ENCODE assay signal across 22 mouse cellular contexts in genomic region chr13:60004611-60005010, GRCm38 (mm10).
DNase-seq lines count a peak whose midpoint lies in the region; ATAC-seq and TF ChIP-seq lines count a peak whose summit lies in the region.
"Had no signal": no experiment of that assay in that cellular context is flagged by ENCODE, and none has a peak within 500 bp of the region (broad histone marks: within the 10 kb centered on the region; RNA-seq: fewer than 3 reads in every experiment).

No protein-coding gene starts in this region.

- peak; percentile 66 for DNase-seq in heart, adult 11 months
- no peak for DNase-seq in heart, postnatal 4 days
- DNase-seq in midbrain, embryonic 11.5 days (ENCODE audit: low spot score, missing footprints) = peak; percentile 51
- DNase-seq in midbrain, embryonic 14.5 days = no peak
- no peak for DNase-seq in limb, embryonic 10.5 days (ENCODE audit: low spot score)
- DNase-seq in cerebellum, adult 11-12 months = no peak
- no peak for DNase-seq in hindbrain, embryonic 10.5 days (ENCODE audit: low spot score)
- DNase-seq: adrenal gland, adult 2 months; adrenal gland, adult 8-10 months; adrenal gland, postnatal 10 days; adrenal gland, postnatal 14 days; adrenal gland, postnatal 25 days; adrenal gland, postnatal 36 days; B cell, adult 2 months; cerebellum, adult 11 months; cerebellum, adult 18-20 months had no signal

- H3K36me3 ChIP-seq in midbrain, embryonic 11.5 days (ENCODE audit: control insufficient read depth, insufficient read depth, low read length) = no peaks in the 10 kb centered on the region
- no peaks in the 10 kb centered on the region for H3K36me3 ChIP-seq in midbrain, embryonic 14.5 days (ENCODE audit: control insufficient read depth, insufficient read depth, low read length)
- no peaks in the 10 kb centered on the region for H3K36me3 ChIP-seq in limb, embryonic 10.5 days
- H3K36me3 ChIP-seq in myocyte (ENCODE audit: control insufficient read depth, insufficient read depth) = no peaks in the 10 kb centered on the region
- no peaks in the 10 kb centered on the region for H3K36me3 ChIP-seq in hindbrain, embryonic 10.5 days
- H3K36me3 ChIP-seq: G1E had no signal

- no peak overlapping the region for H3K4me2 ChIP-seq in midbrain, embryonic 11.5 days
- H3K4me2 ChIP-seq in midbrain, embryonic 14.5 days (ENCODE audit: low read length) = no peak overlapping the region
- no peak overlapping the region for H3K4me2 ChIP-seq in myocyte (ENCODE audit: low read depth)

- H3K4me3 ChIP-seq in midbrain, embryonic 11.5 days (ENCODE audit: low read depth, low read length) = no peak overlapping the region
- H3K4me3 ChIP-seq in midbrain, embryonic 14.5 days (replicated peaks; ENCODE audit: low read depth, low read length) = no peak overlapping the region
- H3K4me3 ChIP-seq in limb, embryonic 10.5 days = no peak overlapping the region
- no peak overlapping the region for H3K4me3 ChIP-seq in myocyte
- no peak overlapping the region for H3K4me3 ChIP-seq in hindbrain, embryonic 10.5 days

- H3K9ac ChIP-seq in midbrain, embryonic 11.5 days (ENCODE audit: low read length) = no peak overlapping the region
- no peak overlapping the region for H3K9ac ChIP-seq in midbrain, embryonic 14.5 days (replicated peaks; ENCODE audit: low read length)

- no peak for ATAC-seq in midbrain, embryonic 11.5 days (ENCODE audit: low FRiP score)
- ATAC-seq in midbrain, embryonic 14.5 days (ENCODE audit: low FRiP score, low TSS enrichment) = no peak
- ATAC-seq: activated CD4-positive, CD25-positive, alpha-beta regulatory T cell, adult 4 months; CD4-positive, CD25-positive, alpha-beta regulatory T cell, adult 4 months; Patski had no signal

- no peak for TF ChIP-seq POLR2A in myocyte (IDR thresholded peaks at IDR 0.05; ENCODE audit: insufficient read length, low read depth)

- H3K4me1 ChIP-seq in midbrain, embryonic 11.5 days (ENCODE audit: control insufficient read depth, insufficient read depth, low read length) = no peaks in the 10 kb centered on the region
- no peaks in the 10 kb centered on the region for H3K4me1 ChIP-seq in midbrain, embryonic 14.5 days (ENCODE audit: control insufficient read depth, insufficient read depth, low read length)
- peaks cover 64% of the 10 kb centered on the region for H3K4me1 ChIP-seq in limb, embryonic 10.5 days
- H3K4me1 ChIP-seq in hindbrain, embryonic 10.5 days (replicated peaks) = peaks cover 14% of the 10 kb centered on the region

- H3ac ChIP-seq in myocyte (ENCODE audit: control insufficient read depth, insufficient read length) = no peak overlapping the region

- 84% methylated on average over 2 of the region's 2 CpGs for WGBS in midbrain, embryonic 11.5 days
- 87% methylated on average over 2 of the region's 2 CpGs for WGBS in midbrain, embryonic 14.5 days
- WGBS in limb, embryonic 10.5 days = 90% methylated on average over 2 of the region's 2 CpGs
- WGBS in hindbrain, embryonic 10.5 days = 90% methylated on average over 2 of the region's 2 CpGs

- H3K9me3 ChIP-seq in midbrain, embryonic 11.5 days (ENCODE audit: control insufficient read depth, low read length) = no peaks in the 10 kb centered on the region
- no peaks in the 10 kb centered on the region for H3K9me3 ChIP-seq in midbrain, embryonic 14.5 days (ENCODE audit: control insufficient read depth, low read length)
- no peaks in the 10 kb centered on the region for H3K9me3 ChIP-seq in limb, embryonic 10.5 days (replicated peaks)
- H3K9me3 ChIP-seq in hindbrain, embryonic 10.5 days = no peaks in the 10 kb centered on the region

- no peak overlapping the region for H3K27ac ChIP-seq in midbrain, embryonic 11.5 days (ENCODE audit: low read depth, low read length)
- no peak overlapping the region for H3K27ac ChIP-seq in midbrain, embryonic 14.5 days (replicated peaks; ENCODE audit: low read depth, low read length)
- H3K27ac ChIP-seq in limb, embryonic 10.5 days = peak overlapping the region; percentile 27; the same call in 1 of the 2 replicates
- H3K27ac ChIP-seq in hindbrain, embryonic 10.5 days = no peak overlapping the region

- no peaks in the 10 kb centered on the region for H3K79me2 ChIP-seq in myocyte (ENCODE audit: control insufficient read depth, insufficient read depth)

- H3K27me3 ChIP-seq in midbrain, embryonic 11.5 days (ENCODE audit: control insufficient read depth, insufficient read depth, low read length) = no peaks in the 10 kb centered on the region
- H3K27me3 ChIP-seq in midbrain, embryonic 14.5 days (ENCODE audit: control insufficient read depth, insufficient read depth, low read length) = no peaks in the 10 kb centered on the region
- no peaks in the 10 kb centered on the region for H3K27me3 ChIP-seq in limb, embryonic 10.5 days (ENCODE audit: low read depth, poor library complexity, severe bottlenecking)
- H3K27me3 ChIP-seq in myocyte (ENCODE audit: control insufficient read depth, insufficient read depth, insufficient read length) = no peaks in the 10 kb centered on the region
- H3K27me3 ChIP-seq in hindbrain, embryonic 10.5 days (ENCODE audit: insufficient read depth, poor library complexity, severe bottlenecking) = no peaks in the 10 kb centered on the region
- H3K27me3 ChIP-seq: CH12.LX, Patski had no signal

TF ChIP-seq in myocyte, 11 proteins besides CTCF, POLR2A, EP300 and RAD21:
- peak in 2 of 3 experiments; percentile 72 for TF ChIP-seq MYOD1 (IDR thresholded peaks at IDR 0.05; ENCODE audit: control insufficient read depth in 1 of 3, insufficient read length in 2 of 3, low read depth in 2 of 3)
- TF ChIP-seq MYOG (IDR thresholded peaks at IDR 0.05; ENCODE audit: control insufficient read depth in 1 of 3, insufficient read depth in 1 of 3, insufficient read length in 2 of 3, low read depth in 2 of 3) = peak in 1 of 3 experiments; percentile 62
- no peak for TF ChIP-seq TCF3 (IDR thresholded peaks at IDR 0.05; ENCODE audit: insufficient read length, low read depth)

Comparison
In these comparisons a context has a peak if more than half of its experiments do, and no peak if none do; other contexts are left out.
1. DNase-seq: peak in heart, adult 11 months (single experiment) and midbrain, embryonic 11.5 days (single experiment); none in heart, postnatal 4 days (single experiment), midbrain, embryonic 14.5 days (single experiment), limb, embryonic 10.5 days (single experiment), cerebellum, adult 11-12 months (single experiment) and hindbrain, embryonic 10.5 days (single experiment).